Mouse (Mus musculus) 416B (cell line): ENCODE measurements around the gene Klf16.

Experiments used
- DNase-seq: peaks from one replicate; pipeline ENCODE4 v3.0.0; 2011; ENCODE audit warnings: low read depth

Gene Klf16

DNA sequence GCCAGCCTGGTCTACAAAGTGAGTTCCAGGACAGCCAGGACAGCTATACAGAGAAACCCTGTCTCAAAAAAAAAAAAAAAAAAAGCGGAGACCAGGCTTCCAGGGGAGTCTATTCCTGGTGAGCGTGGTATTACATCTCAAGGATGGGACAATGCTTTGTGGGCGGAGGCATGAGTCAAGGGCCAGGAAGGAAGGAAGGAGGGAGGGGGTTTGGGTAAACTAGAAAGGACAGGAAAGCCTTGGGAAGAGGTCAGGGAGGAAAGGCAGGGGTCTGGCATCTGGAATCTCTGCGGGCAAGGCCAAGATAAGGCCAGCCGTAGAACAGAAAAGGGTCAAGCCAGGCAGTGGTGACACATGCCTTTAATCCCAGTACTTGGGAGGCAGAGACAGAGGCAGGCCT lies 37.6 kb downstream of the Klf16 start:
- peak; percentile 80 for DNase-seq

DNA sequence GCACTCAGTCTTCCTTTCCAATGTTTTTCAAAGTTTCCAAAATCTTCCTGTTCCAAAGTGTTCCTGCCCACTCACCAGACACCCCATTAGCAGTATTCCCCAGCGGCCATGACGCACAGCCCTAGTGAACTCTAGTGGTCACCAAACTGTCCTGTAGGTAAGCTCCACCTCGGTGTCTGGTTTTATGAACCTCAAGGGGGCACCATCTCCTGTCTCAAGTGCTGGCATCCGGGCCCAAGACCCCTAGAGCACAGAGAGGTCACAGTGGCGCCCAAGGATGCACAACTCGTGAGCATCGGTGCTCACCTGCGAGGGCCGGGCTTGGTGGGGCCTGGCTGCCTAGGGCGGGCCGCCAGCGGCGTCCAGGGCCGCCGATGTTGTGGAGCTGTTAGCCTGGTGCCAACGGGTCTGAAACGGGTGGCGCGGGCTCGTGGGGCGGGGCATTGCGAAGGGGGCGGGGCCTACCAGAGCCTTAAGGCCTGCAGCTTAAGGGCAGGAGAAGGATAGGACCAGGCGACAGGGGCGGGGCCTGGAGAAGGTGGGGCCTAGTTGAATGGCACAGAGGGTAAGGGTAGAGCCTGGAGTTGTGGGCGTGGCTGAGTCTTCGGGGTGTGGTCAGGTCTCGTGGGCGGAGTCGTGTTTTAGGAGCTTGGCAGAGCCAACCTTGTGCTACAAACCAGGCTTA lies 38.3 kb downstream of the Klf16 start, which contains the start of gene Atp8b3:
Gene Atp8b3 (minus strand): TSS at position 415 of the 685 bp plus-strand sequence.
- DNase-seq = peak; percentile 100

- DNase-seq = peak; percentile 46
These were observed 38.9 kb downstream of the Klf16 start for GRCm38 (mm10) chr10:80538180-80538579.

DNA sequence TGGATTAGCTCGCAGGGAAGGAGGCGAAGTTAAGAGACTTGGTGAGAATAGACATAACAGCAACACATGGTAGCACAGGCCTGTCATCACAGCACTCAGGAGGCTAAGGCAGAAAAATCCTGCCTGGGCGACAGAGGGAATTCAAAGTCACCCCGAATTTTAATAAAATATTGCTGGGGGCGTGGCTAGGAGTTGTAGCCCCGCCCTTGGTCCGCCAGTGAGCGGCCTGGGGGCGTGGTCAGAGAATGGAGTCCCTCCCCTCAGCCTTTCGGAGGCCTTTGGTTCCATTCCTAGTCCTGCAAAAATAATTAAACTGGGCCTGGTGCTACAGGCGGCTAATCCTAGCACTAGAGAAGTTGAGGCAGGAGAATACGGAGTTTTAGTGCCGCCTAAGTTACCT lies 41.4 kb downstream of the Klf16 start:
- DNase-seq = no peak

- no peak for DNase-seq
These were observed 42.0 kb downstream of the Klf16 start for GRCm38 (mm10) chr10:80535071-80535470.

- peak; percentile 66 for DNase-seq
These were observed 43.4 kb downstream of the Klf16 start for GRCm38 (mm10) chr10:80533704-80534103.

- DNase-seq = no peak
These were observed 44.3 kb downstream of the Klf16 start for GRCm38 (mm10) chr10:80532783-80533182.

- DNase-seq = no peak
These were observed 50.9 kb downstream of the Klf16 start for GRCm38 (mm10) chr10:80526172-80526571.

DNA sequence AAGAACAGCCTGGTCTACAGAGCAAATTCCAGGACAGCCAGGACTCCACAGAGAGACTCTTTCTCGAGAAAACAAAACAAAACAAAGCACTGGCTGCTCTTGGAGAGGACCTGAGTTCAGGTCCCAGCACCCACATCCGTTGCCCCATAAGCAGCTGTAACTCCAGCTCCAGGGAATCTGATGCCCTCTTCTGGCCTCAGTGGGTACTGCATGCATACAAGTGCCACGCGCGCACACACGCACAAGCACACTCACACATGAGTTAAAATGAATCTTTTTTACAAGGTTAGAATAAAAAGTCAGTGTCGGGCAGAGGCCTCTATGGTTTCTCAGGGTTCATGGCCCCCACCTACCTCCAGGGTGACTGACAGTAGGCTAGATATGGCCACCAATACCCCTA lies 53.8 kb downstream of the Klf16 start:
- peak; percentile 29 for DNase-seq

DNA sequence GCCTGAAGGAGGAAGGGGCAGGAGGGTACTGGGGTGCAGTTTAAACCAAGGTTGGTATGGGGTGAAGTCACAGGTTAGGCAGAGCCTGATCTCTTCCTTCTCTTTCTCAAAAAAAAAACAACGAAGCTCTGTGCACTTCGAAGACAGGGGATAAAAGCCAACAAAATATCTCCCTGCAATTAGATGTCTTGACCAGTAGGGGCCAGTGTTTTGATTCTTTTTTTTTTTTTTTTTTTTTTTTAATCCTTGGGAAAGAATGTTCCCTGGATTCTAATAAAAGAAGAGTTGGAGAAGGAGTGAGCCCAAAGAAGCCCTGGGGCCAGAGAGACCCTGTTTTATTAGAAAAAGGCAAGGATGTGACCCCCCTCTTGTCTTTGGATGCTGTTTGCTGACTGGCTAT lies 57.8 kb downstream of the Klf16 start:
- DNase-seq = no peak
